Mouse (Mus musculus) heart, adult 2 months (tissue): ENCODE measurements around the gene Wdr41.

ENCODE experiments used
- CTCF ChIP-seq: fragments of 200-600 bp; IDR thresholded peaks from 2 replicates; pipeline ENCODE4 v1.8.1; 2022; ENCODE audit warnings: antibody characterized with exemption, mild to moderate bottlenecking, moderate library complexity
- EP300 ChIP-seq: fragments of 200-500 bp; IDR thresholded peaks from 2 replicates; pipeline ENCODE4 v1.6.1; 2011; ENCODE audit warnings: low read depth, low read length, control low read depth; ENCODE audit not compliant: insufficient read depth
- POLR2A ChIP-seq: fragments of 200-500 bp; IDR thresholded peaks from 2 replicates; pipeline ENCODE4 v1.6.1; 2011; ENCODE audit warnings: mild to moderate bottlenecking, low read depth, low read length, control low read depth; ENCODE audit not compliant: insufficient read depth

GRCm38 (mm10) chr13:95034715-95035114 lies 58.6 kb downstream of the Wdr41 start:
- TF ChIP-seq CTCF (no peak), POLR2A (no peak), EP300 (no peak)
